Mouse (Mus musculus): ENCODE measurements around the gene Fgf3. TPM values are rescaled to one million over a fixed set of nuclear protein-coding genes. Genes with fewer than 3 reads are reported as not detected.

Gene Fgf3
- total RNA-seq, 1 experiment from 2014 or later: 1.2 TPM

Other genes with a start within 250 kb of the Fgf3 start
- 18.6 and 25.4 TPM in 2 replicates for gene Ano1, start 86.1 kb upstream of the Fgf3 start, total RNA-seq (2021)
- not detected in 2 replicates for gene Fgf4, start 9.3 kb downstream of the Fgf3 start, total RNA-seq (2021)
- not detected in 2 replicates for gene Fgf15, start 58.4 kb downstream of the Fgf3 start, total RNA-seq (2021)
- gene LTO1, start 77.0 kb downstream of the Fgf3 start, total RNA-seq (2021): 18.7 and 27.1 TPM in 2 replicates
- 111 and 117 TPM in 2 replicates for gene Ccnd1, start 101.8 kb downstream of the Fgf3 start, total RNA-seq (2021)